Mouse (Mus musculus): ENCODE data around the gene Ccs.

- TF ChIP-seq POLR2A (IDR thresholded peaks at IDR 0.05; ENCODE audit: borderline replicate concordance, control insufficient read depth, low read depth, low read length) = no peak
- no peak for TF ChIP-seq CTCF (IDR thresholded peaks at IDR 0.05; ENCODE audit: control insufficient read depth, insufficient read depth, low read length)
Observed at GRCm38 (mm10) chr19:4782891-4783290, 56.2 kb downstream of the Ccs start.

Data from bone marrow, adult 2 months (tissue).